Mouse (Mus musculus): ENCODE data around the gene Edil3. TPM values are rescaled to one million over a fixed set of nuclear protein-coding genes. Genes with fewer than 3 reads are reported as not detected.

Edil3 gene
- total and polyA plus RNA-seq, 3 experiments: 0.10 to 0.30 (median 0.16) TPM

- whole genome bisulfite sequencing: 89% methylated on average over 1 of the region's 1 CpGs
These were observed 254.9 kb downstream of the Edil3 start for GRCm38 (mm10) chr13:89076212-89076611.

GRCm38 (mm10) chr13:89105889-89106288 is 284.6 kb downstream of the Edil3 start:
- DNase-seq: no peak
- intact Hi-C loops (cut with DNase I): no loop called here
- no peaks in the 10 kb centered on the region for H3K36me3 ChIP-seq (ENCODE audit: control insufficient read depth, insufficient read depth, low read length)
- no peak overlapping the region for H3K27ac ChIP-seq
- H3K4me3 ChIP-seq: no peak overlapping the region
- 41% methylated on average over 1 of the region's 1 CpGs for WGBS
- TF ChIP-seq POLR2A (IDR thresholded peaks at IDR 0.05; ENCODE audit: insufficient read depth, low read depth, low read length): no peak
- TF ChIP-seq EP300 (IDR thresholded peaks at IDR 0.05; ENCODE audit: insufficient read depth, low read depth, low read length): no peak
- no peak for TF ChIP-seq CTCF (IDR thresholded peaks at IDR 0.05)
- H3K27me3 ChIP-seq (ENCODE audit: control insufficient read depth, insufficient read depth, low read length): no peaks in the 10 kb centered on the region
- H3K79me2 ChIP-seq (replicated peaks; ENCODE audit: control insufficient read depth, insufficient read depth, low read length): no peaks in the 10 kb centered on the region
- H3K4me1 ChIP-seq (ENCODE audit: control insufficient read depth, insufficient read depth, low read length): no peaks in the 10 kb centered on the region
- no peak overlapping the region for H3K9ac ChIP-seq (ENCODE audit: low read depth, low read length)

More at GRCm38 (mm10) chr13:89076212-89076611, 254.9 kb downstream of the Edil3 start:
- Histone ChIP-seq H3K36me3 (ENCODE audit: control insufficient read depth, insufficient read depth, low read length) (no peaks in the 10 kb centered on the region), H3K4me1 (ENCODE audit: control insufficient read depth, insufficient read depth, low read length) (no peaks in the 10 kb centered on the region), H3K9ac (ENCODE audit: low read depth, low read length) (no peak overlapping the region), H3K27ac (no peak overlapping the region), H3K4me3 (no peak overlapping the region), H3K27me3 (ENCODE audit: control insufficient read depth, insufficient read depth, low read length) (no peaks in the 10 kb centered on the region), H3K79me2 (replicated peaks; ENCODE audit: control insufficient read depth, insufficient read depth, low read length) (no peaks in the 10 kb centered on the region)
- intact Hi-C loops (cut with DNase I): no loop called here
- TF ChIP-seq CTCF (IDR thresholded peaks at IDR 0.05) (no peak), EP300 (IDR thresholded peaks at IDR 0.05; ENCODE audit: insufficient read depth, low read depth, low read length) (no peak), POLR2A (IDR thresholded peaks at IDR 0.05; ENCODE audit: insufficient read depth, low read depth, low read length) (no peak)
- DNase-seq: no peak

- intact Hi-C loops (cut with DNase I): no loop called here
- Histone ChIP-seq H3K9ac (ENCODE audit: low read depth, low read length) (no peak overlapping the region), H3K4me1 (ENCODE audit: control insufficient read depth, insufficient read depth, low read length) (no peaks in the 10 kb centered on the region), H3K27ac (no peak overlapping the region), H3K27me3 (ENCODE audit: control insufficient read depth, insufficient read depth, low read length) (no peaks in the 10 kb centered on the region), H3K4me3 (no peak overlapping the region), H3K36me3 (ENCODE audit: control insufficient read depth, insufficient read depth, low read length) (no peaks in the 10 kb centered on the region), H3K79me2 (replicated peaks; ENCODE audit: control insufficient read depth, insufficient read depth, low read length) (no peaks in the 10 kb centered on the region)
- WGBS: 54% methylated on average over 2 of the region's 2 CpGs
- no peak for TF ChIP-seq EP300 (IDR thresholded peaks at IDR 0.05; ENCODE audit: insufficient read depth, low read depth, low read length)
- no peak for TF ChIP-seq CTCF (IDR thresholded peaks at IDR 0.05)
- no peak for DNase-seq
These were observed 296.3 kb downstream of the Edil3 start for GRCm38 (mm10) chr13:89117551-89117950.

GRCm38 (mm10) chr13:89119809-89120208 is 298.5 kb downstream of the Edil3 start:
- H3K4me3 ChIP-seq: no peak overlapping the region
- H3K36me3 ChIP-seq (ENCODE audit: control insufficient read depth, insufficient read depth, low read length): no peaks in the 10 kb centered on the region
- 71% methylated on average over 8 of the region's 8 CpGs for WGBS
- no peaks in the 10 kb centered on the region for H3K27me3 ChIP-seq (ENCODE audit: control insufficient read depth, insufficient read depth, low read length)
- intact Hi-C loops (cut with DNase I): no loop called here
- H3K27ac ChIP-seq: no peak overlapping the region
- H3K79me2 ChIP-seq (replicated peaks; ENCODE audit: control insufficient read depth, insufficient read depth, low read length): no peaks in the 10 kb centered on the region
- no peaks in the 10 kb centered on the region for H3K4me1 ChIP-seq (ENCODE audit: control insufficient read depth, insufficient read depth, low read length)
- no peak for TF ChIP-seq EP300 (IDR thresholded peaks at IDR 0.05; ENCODE audit: insufficient read depth, low read depth, low read length)
- no peak for TF ChIP-seq POLR2A (IDR thresholded peaks at IDR 0.05; ENCODE audit: insufficient read depth, low read depth, low read length)
- TF ChIP-seq CTCF (IDR thresholded peaks at IDR 0.05): no peak
- no peak for DNase-seq
- no peak overlapping the region for H3K9ac ChIP-seq (ENCODE audit: low read depth, low read length)

- Histone ChIP-seq H3K27me3 (ENCODE audit: control insufficient read depth, insufficient read depth, low read length) (no peaks in the 10 kb centered on the region), H3K27ac (no peak overlapping the region), H3K36me3 (ENCODE audit: control insufficient read depth, insufficient read depth, low read length) (no peaks in the 10 kb centered on the region), H3K9ac (ENCODE audit: low read depth, low read length) (no peak overlapping the region), H3K4me1 (ENCODE audit: control insufficient read depth, insufficient read depth, low read length) (no peaks in the 10 kb centered on the region), H3K4me3 (no peak overlapping the region), H3K79me2 (replicated peaks; ENCODE audit: control insufficient read depth, insufficient read depth, low read length) (no peaks in the 10 kb centered on the region)
- DNase-seq: no peak
- TF ChIP-seq POLR2A (IDR thresholded peaks at IDR 0.05; ENCODE audit: insufficient read depth, low read depth, low read length): no peak
- no peak for TF ChIP-seq CTCF (IDR thresholded peaks at IDR 0.05)
- TF ChIP-seq EP300 (IDR thresholded peaks at IDR 0.05; ENCODE audit: insufficient read depth, low read depth, low read length): no peak
- intact Hi-C loops (cut with DNase I): no loop called here
- WGBS: 52% methylated on average over 6 of the region's 6 CpGs
These were observed 301.4 kb downstream of the Edil3 start for GRCm38 (mm10) chr13:89122511-89123253.

GRCm38 (mm10) chr13:89123396-89123795 is 302.1 kb downstream of the Edil3 start:
- Histone ChIP-seq H3K4me1 (ENCODE audit: control insufficient read depth, insufficient read depth, low read length) (no peaks in the 10 kb centered on the region), H3K79me2 (replicated peaks; ENCODE audit: control insufficient read depth, insufficient read depth, low read length) (no peaks in the 10 kb centered on the region), H3K4me3 (no peak overlapping the region), H3K9ac (ENCODE audit: low read depth, low read length) (no peak overlapping the region), H3K27me3 (ENCODE audit: control insufficient read depth, insufficient read depth, low read length) (no peaks in the 10 kb centered on the region), H3K27ac (no peak overlapping the region), H3K36me3 (ENCODE audit: control insufficient read depth, insufficient read depth, low read length) (no peaks in the 10 kb centered on the region)
- TF ChIP-seq CTCF (IDR thresholded peaks at IDR 0.05): no peak
- no peak for TF ChIP-seq EP300 (IDR thresholded peaks at IDR 0.05; ENCODE audit: insufficient read depth, low read depth, low read length)
- no peak for TF ChIP-seq POLR2A (IDR thresholded peaks at IDR 0.05; ENCODE audit: insufficient read depth, low read depth, low read length)
- intact Hi-C loops (cut with DNase I): no loop called here
- WGBS: 88% methylated on average over 5 of the region's 5 CpGs
- no peak for DNase-seq

Measured in heart, adult 2 months (tissue).